Mouse (Mus musculus): ENCODE measurements around the gene Slc30a7. TPM values are rescaled to one million over a fixed set of nuclear protein-coding genes. Genes with fewer than 3 reads are reported as not detected.

Slc30a7 gene
- polyA plus RNA-seq, 1 experiment from 2014 or later, result 37.0 TPM

GRCm38 (mm10) chr3:116025701-116026100 lies 18.5 kb upstream of the Slc30a7 start:
- Histone ChIP-seq H3K4me1 (ENCODE audit: control insufficient read depth, insufficient read depth, low read length) (no peaks in the 10 kb centered on the region), H3K4me2 (replicated peaks; ENCODE audit: low read depth, low read length) (no peak overlapping the region), H3K4me3 (ENCODE audit: low read depth, low read length) (no peak overlapping the region), H3K27me3 (ENCODE audit: control insufficient read depth, insufficient read depth, low read length) (no peaks in the 10 kb centered on the region), H3K36me3 (ENCODE audit: control insufficient read depth, insufficient read depth, low read length) (0 out of 2 replicates have a peak, but pooled peaks cover 7% of the 10 kb centered on the region), H3K9me3 (ENCODE audit: control insufficient read depth, low read depth, low read length) (no peaks in the 10 kb centered on the region), H3K9ac (replicated peaks; ENCODE audit: low read depth, low read length) (no peak overlapping the region), H3K27ac (ENCODE audit: low read length) (no peak overlapping the region)
- WGBS, result 91% methylated on average over 10 of the region's 10 CpGs
- ATAC-seq (ENCODE audit: insufficient number of reproducible peaks, insufficient read depth, low FRiP score, low read depth), result no peak

- no peaks in the 10 kb centered on the region for H3K4me1 ChIP-seq (ENCODE audit: control insufficient read depth, insufficient read depth, low read length)
- H3K4me2 ChIP-seq (replicated peaks; ENCODE audit: low read depth, low read length), result no peak overlapping the region
- no peak for ATAC-seq (ENCODE audit: insufficient number of reproducible peaks, insufficient read depth, low FRiP score, low read depth)
- no peaks in the 10 kb centered on the region for H3K27me3 ChIP-seq (ENCODE audit: control insufficient read depth, insufficient read depth, low read length)
- 0 out of 2 replicates have a peak, but pooled peaks cover 7% of the 10 kb centered on the region for H3K36me3 ChIP-seq (ENCODE audit: control insufficient read depth, insufficient read depth, low read length)
- H3K9me3 ChIP-seq (ENCODE audit: control insufficient read depth, low read depth, low read length), result no peaks in the 10 kb centered on the region
- H3K4me3 ChIP-seq (ENCODE audit: low read depth, low read length), result no peak overlapping the region
- 82% methylated on average over 5 of the region's 5 CpGs for WGBS
- no peak overlapping the region for H3K27ac ChIP-seq (ENCODE audit: low read length)
- no peak overlapping the region for H3K9ac ChIP-seq (replicated peaks; ENCODE audit: low read depth, low read length)
Observed at GRCm38 (mm10) chr3:116024669-116025068, 17.5 kb upstream of the Slc30a7 start.

- no peaks in the 10 kb centered on the region for H3K9me3 ChIP-seq (ENCODE audit: control insufficient read depth, low read depth, low read length)
- no peak for ATAC-seq (ENCODE audit: insufficient number of reproducible peaks, insufficient read depth, low FRiP score, low read depth)
- WGBS, result 84% methylated on average over 12 of the region's 12 CpGs
Observed at GRCm38 (mm10) chr3:116024236-116024635, 17.0 kb upstream of the Slc30a7 start.

GRCm38 (mm10) chr3:116019136-116019535 lies 11.9 kb upstream of the Slc30a7 start:
- ATAC-seq (ENCODE audit: insufficient number of reproducible peaks, insufficient read depth, low FRiP score, low read depth), result no peak
- Histone ChIP-seq H3K4me1 (ENCODE audit: control insufficient read depth, insufficient read depth, low read length) (no peaks in the 10 kb centered on the region), H3K27ac (ENCODE audit: low read length) (no peak overlapping the region), H3K4me3 (ENCODE audit: low read depth, low read length) (no peak overlapping the region), H3K9ac (replicated peaks; ENCODE audit: low read depth, low read length) (no peak overlapping the region), H3K4me2 (replicated peaks; ENCODE audit: low read depth, low read length) (no peak overlapping the region), H3K36me3 (ENCODE audit: control insufficient read depth, insufficient read depth, low read length) (no peaks in the 10 kb centered on the region), H3K27me3 (ENCODE audit: control insufficient read depth, insufficient read depth, low read length) (no peaks in the 10 kb centered on the region), H3K9me3 (ENCODE audit: control insufficient read depth, low read depth, low read length) (no peaks in the 10 kb centered on the region)
- 88% methylated on average over 5 of the region's 5 CpGs for WGBS

More at GRCm38 (mm10) chr3:116024236-116024635, 17.0 kb upstream of the Slc30a7 start:
- no peaks in the 10 kb centered on the region for H3K4me1 ChIP-seq (ENCODE audit: control insufficient read depth, insufficient read depth, low read length)
- no peak overlapping the region for H3K4me3 ChIP-seq (ENCODE audit: low read depth, low read length)
- 0 out of 2 replicates have a peak, but pooled peaks cover 7% of the 10 kb centered on the region for H3K36me3 ChIP-seq (ENCODE audit: control insufficient read depth, insufficient read depth, low read length)
- no peak overlapping the region for H3K9ac ChIP-seq (replicated peaks; ENCODE audit: low read depth, low read length)
- no peak overlapping the region for H3K4me2 ChIP-seq (replicated peaks; ENCODE audit: low read depth, low read length)
- no peak overlapping the region for H3K27ac ChIP-seq (ENCODE audit: low read length)
- H3K27me3 ChIP-seq (ENCODE audit: control insufficient read depth, insufficient read depth, low read length), result no peaks in the 10 kb centered on the region

GRCm38 (mm10) chr3:116018606-116019005 lies 11.4 kb upstream of the Slc30a7 start:
- no peak for ATAC-seq (ENCODE audit: insufficient number of reproducible peaks, insufficient read depth, low FRiP score, low read depth)
- Histone ChIP-seq H3K36me3 (ENCODE audit: control insufficient read depth, insufficient read depth, low read length) (no peaks in the 10 kb centered on the region), H3K4me2 (replicated peaks; ENCODE audit: low read depth, low read length) (no peak overlapping the region), H3K9ac (replicated peaks; ENCODE audit: low read depth, low read length) (no peak overlapping the region), H3K27me3 (ENCODE audit: control insufficient read depth, insufficient read depth, low read length) (no peaks in the 10 kb centered on the region), H3K27ac (ENCODE audit: low read length) (no peak overlapping the region), H3K4me3 (ENCODE audit: low read depth, low read length) (no peak overlapping the region), H3K9me3 (ENCODE audit: control insufficient read depth, low read depth, low read length) (no peaks in the 10 kb centered on the region), H3K4me1 (ENCODE audit: control insufficient read depth, insufficient read depth, low read length) (no peaks in the 10 kb centered on the region)
- WGBS, result 72% methylated on average over 4 of the region's 4 CpGs

GRCm38 (mm10) chr3:116016116-116016515 lies 8.9 kb upstream of the Slc30a7 start:
- no peak overlapping the region for H3K4me2 ChIP-seq (replicated peaks; ENCODE audit: low read depth, low read length)
- H3K27ac ChIP-seq (ENCODE audit: low read length), result no peak overlapping the region
- no peak for ATAC-seq (ENCODE audit: insufficient number of reproducible peaks, insufficient read depth, low FRiP score, low read depth)
- H3K27me3 ChIP-seq (ENCODE audit: control insufficient read depth, insufficient read depth, low read length), result no peaks in the 10 kb centered on the region
- H3K9me3 ChIP-seq (ENCODE audit: control insufficient read depth, low read depth, low read length), result no peaks in the 10 kb centered on the region
- WGBS, result 92% methylated on average over 13 of the region's 13 CpGs
- H3K9ac ChIP-seq (replicated peaks; ENCODE audit: low read depth, low read length), result no peak overlapping the region
- H3K4me1 ChIP-seq (ENCODE audit: control insufficient read depth, insufficient read depth, low read length), result no peaks in the 10 kb centered on the region
- H3K36me3 ChIP-seq (ENCODE audit: control insufficient read depth, insufficient read depth, low read length), result no peaks in the 10 kb centered on the region
- H3K4me3 ChIP-seq (ENCODE audit: low read depth, low read length), result no peak overlapping the region

GRCm38 (mm10) chr3:116014901-116015300 lies 7.7 kb upstream of the Slc30a7 start:
- Histone ChIP-seq H3K4me3 (ENCODE audit: low read depth, low read length) (no peak overlapping the region), H3K9me3 (ENCODE audit: control insufficient read depth, low read depth, low read length) (no peaks in the 10 kb centered on the region), H3K27me3 (ENCODE audit: control insufficient read depth, insufficient read depth, low read length) (no peaks in the 10 kb centered on the region), H3K36me3 (ENCODE audit: control insufficient read depth, insufficient read depth, low read length) (no peaks in the 10 kb centered on the region), H3K4me1 (ENCODE audit: control insufficient read depth, insufficient read depth, low read length) (no peaks in the 10 kb centered on the region), H3K27ac (ENCODE audit: low read length) (no peak overlapping the region), H3K9ac (replicated peaks; ENCODE audit: low read depth, low read length) (no peak overlapping the region), H3K4me2 (replicated peaks; ENCODE audit: low read depth, low read length) (no peak overlapping the region)
- WGBS, result 92% methylated on average over 6 of the region's 6 CpGs
- no peak for ATAC-seq (ENCODE audit: insufficient number of reproducible peaks, insufficient read depth, low FRiP score, low read depth)

- Histone ChIP-seq H3K4me1 (ENCODE audit: control insufficient read depth, insufficient read depth, low read length) (peaks cover 4% of the 10 kb centered on the region; the same call in 1 of the 2 replicates), H3K36me3 (ENCODE audit: control insufficient read depth, insufficient read depth, low read length) (peaks cover 5% of the 10 kb centered on the region; the same call in 1 of the 2 replicates), H3K4me2 (replicated peaks; ENCODE audit: low read depth, low read length) (no peak overlapping the region), H3K4me3 (ENCODE audit: low read depth, low read length) (no peak overlapping the region), H3K9ac (replicated peaks; ENCODE audit: low read depth, low read length) (no peak overlapping the region), H3K27ac (ENCODE audit: low read length) (no peak overlapping the region), H3K9me3 (ENCODE audit: control insufficient read depth, low read depth, low read length) (no peaks in the 10 kb centered on the region), H3K27me3 (ENCODE audit: control insufficient read depth, insufficient read depth, low read length) (no peaks in the 10 kb centered on the region)
- 87% methylated on average over 17 of the region's 17 CpGs for WGBS
- ATAC-seq (ENCODE audit: insufficient number of reproducible peaks, insufficient read depth, low FRiP score, low read depth), result no peak
Observed at GRCm38 (mm10) chr3:116009622-116010344, 2.6 kb upstream of the Slc30a7 start.
